Mouse (Mus musculus) heart, postnatal 0 days (tissue): ENCODE measurements around the gene Tm4sf19.

ENCODE experiments used
- CTCF ChIP-seq: IDR thresholded peaks from 2 replicates; pipeline ENCODE4 v1.5.1; 2016; ENCODE audit warnings: antibody characterized with exemption, control low read depth, low read depth
- EP300 ChIP-seq: IDR thresholded peaks from 2 replicates; pipeline ENCODE4 v1.6.1; 2016; ENCODE audit warnings: antibody characterized with exemption, low read depth

- TF ChIP-seq CTCF, result no peak
- no peak for TF ChIP-seq EP300
Observed at GRCm38 (mm10) chr16:32445558-32445957, 45.3 kb downstream of the Tm4sf19 start.
